Mouse (Mus musculus): ENCODE measurements around the gene Rhoc.

Gene Rhoc

DNA sequence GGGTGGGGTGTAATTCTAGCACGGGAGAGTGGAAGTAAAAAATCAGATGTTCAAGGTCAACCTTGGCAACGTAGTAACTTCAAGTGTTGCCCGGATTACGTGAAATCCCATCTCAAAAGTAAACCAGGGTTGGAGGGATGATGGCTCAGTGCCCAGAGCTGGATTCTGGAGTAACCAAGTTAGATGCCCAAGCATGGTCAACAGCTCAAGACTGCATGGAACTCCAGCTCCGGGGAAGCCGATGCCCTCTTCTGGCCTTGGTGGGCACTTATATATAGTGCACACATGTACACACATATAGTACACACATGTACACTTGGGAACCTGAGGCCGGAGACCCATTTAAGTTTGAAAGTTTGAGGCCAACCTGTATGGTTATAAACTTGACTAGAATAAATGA, 28.0 kb downstream of the Rhoc start:
- no peak for DNase-seq (ENCODE audit: low spot score)

DNA sequence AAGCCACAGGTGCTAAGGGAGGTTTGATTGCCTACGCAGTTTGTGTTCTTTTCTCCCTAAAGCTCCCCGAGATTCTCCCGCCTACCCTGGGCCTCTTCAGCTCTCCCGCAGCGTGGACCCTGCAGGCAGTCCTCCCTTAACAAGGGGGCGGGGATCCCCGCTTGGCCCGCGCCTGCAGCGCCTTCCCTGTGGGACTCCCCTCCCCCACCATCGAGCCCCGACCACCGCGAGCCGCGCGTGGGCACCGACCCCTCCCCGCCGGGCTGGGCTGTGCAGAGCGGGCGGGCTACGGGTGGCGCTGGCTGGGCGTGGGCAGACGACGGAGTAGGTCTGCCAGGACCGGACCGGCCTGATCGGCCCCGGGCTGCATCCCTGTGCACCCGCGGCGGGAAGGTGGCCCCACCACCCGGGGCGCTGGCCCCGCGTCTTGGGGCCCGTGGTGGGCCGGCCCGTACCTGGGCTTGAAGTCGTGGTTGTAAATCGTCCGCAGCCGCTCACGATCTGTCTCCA, 29.4 kb downstream of the Rhoc start:
- peak; percentile 56 for DNase-seq (ENCODE audit: low spot score)

DNA sequence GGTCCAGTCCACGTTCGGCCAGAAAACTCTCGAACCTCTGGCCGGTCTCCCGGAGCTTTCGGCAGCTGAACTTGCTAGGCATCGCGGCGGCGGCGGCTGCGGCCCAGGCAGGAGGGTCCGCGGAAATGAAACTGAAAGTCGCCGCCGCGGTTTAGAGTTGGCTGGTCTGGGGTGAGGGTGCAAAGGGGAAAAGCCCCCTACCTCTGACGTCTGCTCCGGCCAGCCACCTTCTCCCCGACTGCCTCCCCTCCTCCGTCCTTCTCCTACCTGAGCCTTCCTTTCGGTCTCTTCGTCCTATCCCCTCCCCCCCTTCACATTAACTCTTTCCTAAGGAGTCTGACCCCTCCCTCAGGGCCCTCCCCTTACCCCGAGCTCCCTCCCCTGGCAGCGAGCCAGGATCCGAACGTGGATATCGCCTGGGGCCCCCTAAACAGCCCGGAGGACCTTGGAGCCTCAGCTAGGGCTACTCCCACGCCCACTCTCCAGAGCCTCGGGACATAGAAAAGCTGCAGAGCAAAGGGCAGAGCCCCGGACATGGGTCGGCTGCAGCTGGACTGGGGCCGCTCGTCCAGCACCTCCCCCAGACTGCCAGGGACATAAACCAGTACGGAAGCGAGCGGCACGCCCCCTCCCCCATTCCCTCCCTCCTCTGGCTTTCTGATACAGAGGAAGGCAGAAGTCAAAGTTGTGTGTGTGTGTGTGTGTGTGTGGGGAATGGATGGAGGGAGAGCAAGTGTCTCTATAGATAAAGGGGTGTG, 30.0 kb downstream of the Rhoc start, which contains the start of gene Mov10:
TSS of gene Mov10 (minus strand) at position 573 of the 758 bp plus-strand sequence.
- DNase-seq (ENCODE audit: low spot score): peak; percentile 63

DNA sequence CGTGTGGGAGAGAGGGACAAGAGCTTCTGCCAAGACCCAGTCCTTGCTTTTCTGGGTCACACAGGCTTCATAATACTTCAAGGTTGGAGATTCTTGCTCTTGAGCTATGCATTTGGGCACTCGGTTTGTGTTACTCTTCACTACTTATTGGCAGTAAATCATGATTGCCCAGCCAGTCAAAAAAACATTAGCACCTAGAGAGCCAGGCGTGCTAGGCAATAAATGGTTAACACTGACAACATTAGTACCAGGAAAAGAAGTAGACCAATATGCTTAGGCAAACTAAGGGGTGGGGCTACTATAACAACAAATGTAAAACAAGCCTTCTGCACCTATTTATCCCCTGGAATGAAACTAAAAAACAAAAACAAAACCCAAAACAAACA, 30.6 kb downstream of the Rhoc start:
- no peak for DNase-seq (ENCODE audit: low spot score)

- no peak for DNase-seq (ENCODE audit: low spot score)
Observed at GRCm38 (mm10) chr3:104820426-104820825, 32.3 kb downstream of the Rhoc start.

GRCm38 (mm10) chr3:104822413-104822812, 34.2 kb downstream of the Rhoc start:
- no peak for DNase-seq (ENCODE audit: low spot score)

DNA sequence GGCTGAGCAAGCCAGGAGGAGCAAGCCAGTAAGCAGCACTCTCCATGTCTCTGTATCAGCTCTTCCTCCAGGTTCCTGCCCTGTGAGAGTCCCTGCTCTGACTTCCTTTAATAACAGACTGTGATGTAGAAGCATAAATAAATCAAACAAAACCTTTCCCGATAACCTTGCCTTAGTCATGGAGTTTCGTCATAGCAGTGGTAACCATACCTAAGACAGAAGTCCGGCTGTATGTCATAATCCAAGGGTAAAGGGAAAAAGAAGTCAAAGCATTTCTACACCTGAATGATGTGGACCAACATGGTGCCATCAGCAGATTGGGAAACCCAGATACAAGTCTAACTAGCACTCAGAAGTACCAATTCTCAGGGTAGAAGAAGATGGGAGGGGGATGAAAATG, 47.6 kb downstream of the Rhoc start:
- DNase-seq (ENCODE audit: low spot score): no peak

DNA sequence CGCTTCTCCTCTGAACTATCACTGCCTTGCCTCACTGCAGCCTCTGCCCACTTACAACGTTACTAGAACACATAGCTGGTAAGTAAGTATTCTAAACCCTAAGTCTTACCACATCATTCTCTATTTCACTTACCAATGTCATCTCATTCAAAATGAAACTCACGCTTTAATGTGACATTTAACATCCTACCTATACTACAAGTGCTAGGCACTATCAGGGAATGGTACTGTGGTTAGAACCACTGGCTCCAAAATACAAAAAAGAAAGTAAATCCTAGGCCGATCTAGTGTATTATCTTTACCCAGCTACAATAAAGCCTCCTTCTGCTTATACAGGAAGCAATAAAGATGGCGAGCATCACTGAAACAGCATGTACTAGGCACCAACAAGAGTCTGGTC, 52.9 kb downstream of the Rhoc start:
- DNase-seq (ENCODE audit: low spot score): no peak

Measured in urinary bladder, postnatal 14 days (tissue).